Mouse (Mus musculus): ENCODE measurements at regions not wholly inside any gene's neighbourhood (a gene's known extent, or its start where the extent isn't known, plus 50 kb on each side); places are given as distances from the start of the nearest gene placed in this dataset.

- TF ChIP-seq GATA1 (IDR thresholded peaks at IDR 0.05; ENCODE audit: low read length) (no peak), TAL1 (IDR thresholded peaks at IDR 0.05; ENCODE audit: low read length) (no peak)
Measured at GRCm38 (mm10) chr8:126661511-126662142, 67.8 kb upstream of the Irf2bp2 start.
